Mouse (Mus musculus): ENCODE measurements at regions not wholly inside any gene's neighbourhood (a gene's known extent, or its start where the extent isn't known, plus 50 kb on each side); places are given as distances from the start of the nearest gene placed in this dataset.

- no peak for DNase-seq (ENCODE audit: low read depth)
Measured at GRCm38 (mm10) chr6:118285246-118285645, 87.7 kb upstream of the Ret start.

- no peak for DNase-seq (ENCODE audit: low read depth)
Measured at GRCm38 (mm10) chr6:118283949-118284568, 86.5 kb upstream of the Ret start.

DNA sequence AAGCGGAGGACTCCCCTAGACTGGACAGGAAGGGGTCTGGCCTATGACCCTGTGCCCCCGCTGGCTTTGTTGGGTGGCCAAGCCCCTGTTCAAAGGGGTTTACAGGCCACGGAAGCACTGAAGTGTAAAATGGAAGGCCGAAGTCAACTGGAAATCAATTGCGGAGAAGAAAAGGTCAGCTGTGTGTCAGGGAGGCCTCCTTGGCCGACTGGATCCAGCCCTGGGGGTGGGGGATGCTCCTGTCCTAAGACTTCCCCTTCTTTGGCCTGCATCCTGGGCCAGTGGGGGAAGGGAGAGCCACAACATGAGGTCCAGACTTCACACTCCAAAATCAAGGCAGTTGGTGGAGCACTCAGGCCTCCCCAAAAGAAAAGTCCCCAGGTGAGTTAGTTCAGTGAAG lies 66.4 kb upstream of the Ret start:
- no peak for DNase-seq (ENCODE audit: low read depth)

DNA sequence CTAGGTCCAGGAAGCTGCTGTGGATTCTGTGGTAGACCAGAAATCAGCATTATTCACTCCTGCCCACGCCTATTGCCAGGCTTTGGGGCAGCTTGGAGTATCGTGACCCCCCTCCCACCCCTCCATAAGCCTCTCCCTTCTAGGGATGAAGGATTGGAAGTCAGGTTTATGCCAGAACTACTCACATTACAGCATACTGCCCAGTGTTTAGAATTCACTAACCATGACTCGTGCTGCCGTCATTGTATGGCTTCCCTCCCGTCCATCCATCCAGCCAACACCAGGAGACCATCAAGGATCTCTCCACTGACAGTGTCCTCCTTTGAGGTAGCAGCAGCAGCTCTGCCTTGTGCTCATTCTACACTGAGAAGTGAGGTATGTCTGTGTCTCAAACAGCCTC lies 62.4 kb upstream of the Ret start:
- DNase-seq (ENCODE audit: low read depth), result peak; percentile 12

DNA sequence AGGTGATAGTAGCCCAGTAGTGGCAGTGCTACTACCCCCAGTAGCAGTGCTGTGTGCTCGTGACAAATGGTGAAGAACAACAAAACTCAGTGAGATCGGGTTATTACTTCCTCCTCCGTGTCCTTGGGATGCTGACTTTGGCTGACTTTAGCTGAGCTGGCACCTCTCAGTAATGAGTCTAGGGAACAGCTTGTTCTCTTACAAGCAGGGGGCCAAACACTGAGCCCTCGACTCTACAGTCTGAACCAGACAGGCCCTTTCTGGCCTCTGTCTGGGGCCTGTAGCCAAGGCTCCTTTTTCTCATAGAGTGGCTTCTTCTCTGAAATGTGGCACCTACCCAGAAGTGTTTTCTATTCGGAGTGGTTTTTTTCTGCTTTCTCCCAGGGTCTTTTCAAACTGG lies 57.4 kb upstream of the Ret start:
- DNase-seq (ENCODE audit: low read depth), result no peak

DNA sequence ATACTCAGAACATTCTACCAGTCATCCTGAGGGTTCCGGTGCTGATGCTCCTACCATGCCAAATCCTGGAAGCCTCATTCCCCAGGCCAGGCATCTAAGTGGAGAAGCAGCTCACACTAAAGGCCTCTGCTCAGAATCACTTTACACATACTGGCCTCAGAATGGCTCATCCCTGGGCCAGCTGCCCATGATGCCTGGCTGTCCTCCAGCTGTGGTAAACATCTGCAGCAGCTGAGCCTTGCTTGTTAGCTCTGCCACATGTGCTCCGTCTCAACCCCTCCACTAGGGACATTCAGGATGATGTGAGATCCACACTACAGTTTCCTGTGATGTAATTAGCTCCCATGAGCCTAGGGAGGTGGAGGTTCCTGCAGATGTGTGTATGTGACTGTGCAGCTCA lies 55.2 kb upstream of the Ret start:
- DNase-seq (ENCODE audit: low read depth), result no peak

DNA sequence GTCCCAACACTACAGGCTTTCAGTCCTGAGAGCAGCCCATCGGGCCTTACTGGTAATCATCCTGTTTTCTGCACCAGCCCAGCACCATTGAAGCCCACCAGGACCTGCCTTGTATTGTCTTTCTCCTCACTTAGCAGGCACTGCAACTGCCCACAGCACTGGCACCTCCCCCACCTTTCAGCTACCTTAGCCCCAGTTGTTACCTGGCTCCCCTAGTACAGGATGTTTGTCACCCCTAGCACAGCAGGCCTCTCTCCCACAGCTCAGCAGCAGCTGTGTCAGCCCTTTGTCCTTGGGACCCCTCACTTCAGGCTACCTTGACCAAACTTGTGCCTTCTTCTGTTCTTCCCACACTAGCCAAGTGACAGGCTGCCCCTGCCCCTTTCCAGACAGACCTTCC lies 53.6 kb upstream of the Ret start:
- no peak for DNase-seq (ENCODE audit: low read depth)

DNA sequence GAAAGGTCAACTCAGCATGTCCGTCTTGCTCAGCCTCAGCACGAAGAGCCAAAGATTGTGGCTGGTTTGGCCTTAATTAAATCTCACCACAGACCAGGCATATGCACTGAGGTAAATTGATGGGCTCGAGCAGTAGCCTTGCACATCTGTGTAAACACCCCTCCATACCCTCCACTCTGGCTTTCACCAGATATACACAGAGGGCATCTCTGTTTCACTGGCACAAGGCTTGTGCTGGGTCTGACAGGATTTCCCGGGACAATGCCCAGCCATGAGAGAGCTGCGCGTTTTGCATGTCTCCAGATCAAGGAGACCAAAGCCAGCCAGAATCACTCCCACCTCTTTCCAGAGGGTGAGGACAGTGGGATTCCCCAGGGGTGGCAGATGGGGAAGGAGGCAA lies 52.5 kb upstream of the Ret start:
- DNase-seq (ENCODE audit: low read depth), result no peak

Measured in fibroblast of lung, adult 2 months (primary cell).